Mouse (Mus musculus) kidney, embryonic 14.5 days (tissue): ENCODE measurements around the gene Rassf6. TPM values are rescaled to one million over a fixed set of nuclear protein-coding genes. Genes with fewer than 3 reads are reported as not detected.

Experiments
- ATAC-seq: fragments of 200-750 bp; cut with Nextera tagmentation; 2 replicates; pipeline ENCODE4 v1.8.0; 2017; ENCODE audit warnings: moderate number of reproducible peaks, mild to moderate bottlenecking, moderate TSS enrichment, moderate library complexity; ENCODE audit not compliant: low FRiP score, low TSS enrichment
- H3K27ac ChIP-seq: fragments of 300-500 bp; sonication (generic); 2 replicates; pipeline ENCODE4 v1.5.1; 2014; ENCODE audit warnings: low read depth, mild to moderate bottlenecking, low read length, moderate library complexity, mixed read lengths
- H3K27me3 ChIP-seq: fragments of 300-500 bp; sonication (generic); 2 replicates; pipeline ENCODE4 v1.6.1; 2014; ENCODE audit warnings: mild to moderate bottlenecking, low read length; ENCODE audit not compliant: control insufficient read depth, insufficient read depth
- H3K36me3 ChIP-seq: fragments of 300-500 bp; sonication (generic); 2 replicates; pipeline ENCODE4 v1.6.1; 2014; ENCODE audit warnings: low read length, mixed read lengths; ENCODE audit not compliant: control insufficient read depth, insufficient read depth
- H3K4me1 ChIP-seq: fragments of 300-500 bp; sonication (generic); 2 replicates; pipeline ENCODE4 v1.6.1; 2014; ENCODE audit warnings: low read length, mixed read lengths; ENCODE audit not compliant: control insufficient read depth, insufficient read depth
- H3K4me2 ChIP-seq: fragments of 300-500 bp; sonication (generic); replicated peaks from 2 replicates; pipeline ENCODE4 v1.6.1; 2014; ENCODE audit warnings: low read depth, mild to moderate bottlenecking, low read length
- H3K4me3 ChIP-seq: fragments of 300-500 bp; sonication (generic); 2 replicates; pipeline ENCODE4 v1.5.1; 2014; ENCODE audit warnings: mild to moderate bottlenecking, low read length
- H3K9ac ChIP-seq: fragments of 300-500 bp; sonication (generic); 2 replicates; pipeline ENCODE4 v1.6.1; 2014; ENCODE audit warnings: low read depth, mild to moderate bottlenecking, low read length, moderate library complexity
- H3K9me3 ChIP-seq: fragments of 300-500 bp; sonication (generic); 2 replicates; pipeline ENCODE4 v1.6.1; 2016; ENCODE audit warnings: low read length; ENCODE audit not compliant: control insufficient read depth
- WGBS: fragments of 180-500 bp; shearing (Covaris S2); extraction: QIAGEN DNeasy Blood & Tissue Kit; methylation state at CpG from one replicate; pipeline ENCODE4 v1.1.7; 2014; 5-methylcytosine and 5-hydroxymethylcytosine counted together
- polyA plus RNA-seq: library from polyadenylated mRNA; unstranded; fragments of >200 nt; fragmentation: Nextera tagmentation; extraction: Ambion mirVana; gene quantifications from 2 replicates; pipeline ENCODE4 v1.2.1, GENCODE M21; 2014

Rassf6 gene
- polyA plus RNA-seq, 1 experiment from 2014 or later: 8.3 TPM

DNA sequence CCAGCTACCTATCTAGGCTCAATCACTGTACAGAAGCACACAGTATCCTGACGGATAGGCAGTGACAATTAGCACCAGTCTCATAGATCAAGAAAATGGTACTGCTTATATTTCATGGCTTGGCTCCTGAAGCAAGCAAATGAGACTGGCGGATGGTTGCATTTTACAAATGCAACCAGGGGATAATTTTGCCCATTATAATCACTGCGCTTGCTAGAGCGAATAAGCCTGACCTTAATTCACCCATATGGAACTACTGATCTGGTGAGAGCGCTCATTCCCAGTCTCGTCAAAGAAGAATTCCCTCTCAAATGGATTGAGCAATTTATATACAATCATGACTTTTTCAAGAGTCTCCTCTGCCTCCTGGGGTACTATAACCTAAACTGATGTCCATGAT is 16.2 kb upstream of the Rassf6 start:
- H3K9me3 ChIP-seq: no peaks in the 10 kb centered on the region
- H3K4me1 ChIP-seq: no peaks in the 10 kb centered on the region
- H3K4me2 ChIP-seq: no peak overlapping the region
- no peak overlapping the region for H3K9ac ChIP-seq
- no peak for ATAC-seq
- H3K4me3 ChIP-seq: no peak overlapping the region
- H3K36me3 ChIP-seq: no peaks in the 10 kb centered on the region
- H3K27me3 ChIP-seq: no peaks in the 10 kb centered on the region
- WGBS: 84% methylated on average over 6 of the region's 6 CpGs
- H3K27ac ChIP-seq: no peak overlapping the region

- no peak for ATAC-seq
- WGBS: 80% methylated on average over 13 of the region's 13 CpGs
Observed at GRCm38 (mm10) chr5:90655891-90656290, 15.4 kb upstream of the Rassf6 start.

GRCm38 (mm10) chr5:90654798-90655197 is 14.3 kb upstream of the Rassf6 start:
- WGBS: 77% methylated on average over 5 of the region's 5 CpGs
- H3K36me3 ChIP-seq: no peaks in the 10 kb centered on the region
- H3K4me3 ChIP-seq: no peak overlapping the region
- H3K9me3 ChIP-seq: no peaks in the 10 kb centered on the region
- H3K27ac ChIP-seq: no peak overlapping the region
- no peak overlapping the region for H3K4me2 ChIP-seq
- no peak overlapping the region for H3K9ac ChIP-seq
- no peaks in the 10 kb centered on the region for H3K4me1 ChIP-seq
- ATAC-seq: no peak
- H3K27me3 ChIP-seq: no peaks in the 10 kb centered on the region

More at GRCm38 (mm10) chr5:90655891-90656290, 15.4 kb upstream of the Rassf6 start:
- H3K27me3 ChIP-seq: no peaks in the 10 kb centered on the region
- no peaks in the 10 kb centered on the region for H3K4me1 ChIP-seq
- H3K36me3 ChIP-seq: no peaks in the 10 kb centered on the region
- no peak overlapping the region for H3K27ac ChIP-seq
- H3K9ac ChIP-seq: no peak overlapping the region
- no peaks in the 10 kb centered on the region for H3K9me3 ChIP-seq
- no peak overlapping the region for H3K4me3 ChIP-seq
- H3K4me2 ChIP-seq: no peak overlapping the region

GRCm38 (mm10) chr5:90652724-90653123 is 12.3 kb upstream of the Rassf6 start:
- no peak overlapping the region for H3K4me2 ChIP-seq
- H3K27me3 ChIP-seq: no peaks in the 10 kb centered on the region
- no peak overlapping the region for H3K27ac ChIP-seq
- no peak overlapping the region for H3K9ac ChIP-seq
- WGBS: 7% methylated on average over 3 of the region's 3 CpGs
- H3K36me3 ChIP-seq: no peaks in the 10 kb centered on the region
- H3K9me3 ChIP-seq: no peaks in the 10 kb centered on the region
- peak; percentile 65 for ATAC-seq
- 0 out of 2 replicates have a peak, but pooled peaks cover 3% of the 10 kb centered on the region for H3K4me1 ChIP-seq
- no peak overlapping the region for H3K4me3 ChIP-seq

DNA sequence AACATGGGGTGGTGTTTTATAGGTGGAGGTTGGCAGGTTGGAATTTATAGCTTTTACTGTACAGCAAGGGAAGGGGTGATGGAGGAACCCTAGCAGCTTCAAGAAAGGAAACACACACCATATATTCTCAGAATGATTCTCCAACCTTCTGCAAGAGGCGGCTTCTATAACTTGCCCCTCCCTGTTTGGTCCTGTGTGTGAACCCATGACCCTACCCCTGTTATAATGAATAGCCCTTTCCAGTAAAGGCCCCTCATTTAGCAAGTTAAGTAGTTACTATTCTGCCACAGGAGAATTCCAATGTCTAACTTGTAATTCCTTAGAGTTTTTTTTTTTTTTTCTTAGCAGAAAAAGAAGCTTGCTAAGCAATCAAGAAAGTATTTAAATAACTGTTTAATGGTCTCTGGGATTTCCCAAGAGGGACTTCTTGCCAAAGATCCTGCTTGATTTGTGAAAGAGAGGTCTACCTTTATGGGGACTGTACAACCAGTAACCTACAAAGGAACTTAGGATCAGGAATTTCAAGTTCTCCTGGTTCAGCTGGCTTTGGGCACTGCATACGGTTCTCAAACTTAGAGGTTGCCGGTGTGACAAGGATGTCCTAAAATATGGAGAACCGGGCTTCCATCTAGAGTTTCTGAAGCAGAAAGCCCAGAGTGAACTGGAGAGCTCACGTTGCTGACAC is 10.2 kb upstream of the Rassf6 start:
- H3K4me1 ChIP-seq: 0 out of 2 replicates have a peak, but pooled peaks cover 3% of the 10 kb centered on the region
- no peak overlapping the region for H3K9ac ChIP-seq
- H3K27me3 ChIP-seq: no peaks in the 10 kb centered on the region
- no peak overlapping the region for H3K4me3 ChIP-seq
- H3K36me3 ChIP-seq: no peaks in the 10 kb centered on the region
- no peak overlapping the region for H3K4me2 ChIP-seq
- 62% methylated on average over 5 of the region's 5 CpGs for WGBS
- H3K9me3 ChIP-seq: no peaks in the 10 kb centered on the region
- no peak for ATAC-seq
- no peak overlapping the region for H3K27ac ChIP-seq

DNA sequence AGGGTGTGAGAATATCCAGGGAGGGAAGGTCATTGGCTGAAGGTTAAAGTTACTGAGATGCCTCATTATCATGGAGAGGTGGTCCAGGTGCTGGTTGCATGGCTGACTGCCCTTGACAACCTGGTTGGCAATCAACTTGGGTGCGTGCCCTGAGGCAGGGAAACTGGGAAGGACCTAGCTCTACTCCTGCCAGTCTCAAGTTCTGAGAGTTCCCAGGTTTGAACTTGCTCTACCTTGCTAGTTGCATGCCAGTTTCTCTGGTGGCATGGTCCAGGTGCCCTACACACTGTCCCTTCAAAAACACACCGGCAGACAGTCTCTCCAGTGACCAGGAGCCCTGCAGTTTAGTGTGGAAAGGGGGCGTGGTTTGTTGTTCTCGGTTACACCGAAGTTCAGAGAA is 7.0 kb upstream of the Rassf6 start:
- H3K4me2 ChIP-seq: no peak overlapping the region
- H3K4me3 ChIP-seq: no peak overlapping the region
- no peak overlapping the region for H3K27ac ChIP-seq
- no peak for ATAC-seq
- no peaks in the 10 kb centered on the region for H3K9me3 ChIP-seq
- 0 out of 2 replicates have a peak, but pooled peaks cover 3% of the 10 kb centered on the region for H3K4me1 ChIP-seq
- no peak overlapping the region for H3K9ac ChIP-seq
- no peaks in the 10 kb centered on the region for H3K36me3 ChIP-seq
- no peaks in the 10 kb centered on the region for H3K27me3 ChIP-seq
- WGBS: 72% methylated on average over 5 of the region's 5 CpGs

DNA sequence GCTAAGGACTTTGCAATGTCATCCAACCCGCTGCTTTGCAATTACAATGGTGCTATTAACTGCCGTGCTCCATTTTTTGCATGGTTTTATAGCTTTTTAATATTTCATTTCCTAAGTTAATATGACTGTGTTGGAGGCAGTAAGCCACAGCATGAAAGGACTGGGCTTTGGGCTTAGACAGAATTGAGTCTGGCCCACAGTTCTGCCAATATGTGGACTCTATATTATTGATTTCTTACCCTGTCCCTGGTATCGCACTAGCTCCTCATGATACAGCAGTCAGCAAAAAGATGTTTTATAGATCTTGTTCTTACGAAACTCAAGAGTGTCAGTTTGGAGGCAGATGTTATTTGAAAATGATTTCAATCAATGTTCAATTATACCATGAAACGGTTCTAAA is 5.9 kb upstream of the Rassf6 start:
- no peaks in the 10 kb centered on the region for H3K36me3 ChIP-seq
- H3K27me3 ChIP-seq: no peaks in the 10 kb centered on the region
- no peak overlapping the region for H3K4me2 ChIP-seq
- H3K27ac ChIP-seq: no peak overlapping the region
- 0 out of 2 replicates have a peak, but pooled peaks cover 3% of the 10 kb centered on the region for H3K4me1 ChIP-seq
- no peak for ATAC-seq
- no peaks in the 10 kb centered on the region for H3K9me3 ChIP-seq
- WGBS: 88% methylated on average over 5 of the region's 5 CpGs
- H3K4me3 ChIP-seq: no peak overlapping the region
- no peak overlapping the region for H3K9ac ChIP-seq

DNA sequence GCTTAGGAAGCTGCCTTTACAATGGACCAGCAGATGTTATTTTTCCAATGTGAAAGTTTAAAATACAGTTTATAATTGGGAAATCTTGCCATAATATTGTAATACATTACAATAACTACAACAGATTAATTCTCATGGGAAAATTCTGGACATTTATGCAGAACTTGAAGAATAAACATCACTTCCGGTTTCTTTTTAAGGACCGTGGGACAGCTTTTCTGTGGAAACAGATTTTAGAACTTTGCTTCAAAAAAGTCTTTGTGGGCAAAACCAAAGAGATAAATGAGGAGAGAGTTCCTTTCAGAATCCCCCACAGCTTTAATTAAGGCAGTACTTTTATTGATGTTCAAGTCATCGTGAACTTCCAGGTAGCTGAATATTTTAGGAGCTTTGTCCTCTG is 5.1 kb upstream of the Rassf6 start:
- no peak for ATAC-seq
- Histone ChIP-seq H3K27ac (no peak overlapping the region), H3K27me3 (no peaks in the 10 kb centered on the region), H3K9ac (no peak overlapping the region), H3K4me3 (no peak overlapping the region), H3K4me2 (no peak overlapping the region), H3K4me1 (0 out of 2 replicates have a peak, but pooled peaks cover 3% of the 10 kb centered on the region), H3K9me3 (no peaks in the 10 kb centered on the region), H3K36me3 (no peaks in the 10 kb centered on the region)
- 81% methylated on average over 3 of the region's 3 CpGs for WGBS

DNA sequence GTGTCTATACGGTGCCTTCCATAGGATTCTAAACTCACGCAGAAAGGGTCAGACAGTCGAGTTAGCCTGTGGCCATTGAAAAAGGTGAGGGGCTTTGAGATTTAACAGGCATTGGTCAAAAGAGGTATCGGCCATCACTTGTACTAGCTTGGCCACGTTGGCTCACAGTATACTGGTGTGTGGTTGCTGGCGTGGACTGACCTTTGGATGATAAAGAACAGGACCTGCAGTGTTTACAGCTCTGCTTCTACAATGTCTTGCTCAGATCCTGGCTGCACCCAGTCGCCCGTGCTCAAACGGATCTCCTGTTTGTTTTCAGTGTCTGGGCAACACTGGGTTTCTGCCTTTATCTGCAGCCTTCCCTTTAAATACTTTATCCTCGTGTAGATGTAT is 757 bp upstream of the Rassf6 start:
- H3K9me3 ChIP-seq: no peaks in the 10 kb centered on the region
- no peak overlapping the region for H3K9ac ChIP-seq
- H3K4me3 ChIP-seq: no peak overlapping the region
- no peak overlapping the region for H3K4me2 ChIP-seq
- 76% methylated on average over 10 of the region's 10 CpGs for WGBS
- ATAC-seq: no peak
- 0 out of 2 replicates have a peak, but pooled peaks cover 5% of the 10 kb centered on the region for H3K4me1 ChIP-seq
- H3K27ac ChIP-seq: no peak overlapping the region; the same call in 1 of the 2 replicates
- no peaks in the 10 kb centered on the region for H3K27me3 ChIP-seq
- H3K36me3 ChIP-seq: no peaks in the 10 kb centered on the region
